Mouse (Mus musculus): ENCODE measurements around the gene Gm26938. TPM values are rescaled to one million over a fixed set of nuclear protein-coding genes. Genes with fewer than 3 reads are reported as not detected.

Gm26938 gene
- polyA plus RNA-seq, 1 experiment from 2014 or later: not detected

- 86% methylated on average over 13 of the region's 13 CpGs for WGBS
- no peak overlapping the region for H3K4me3 ChIP-seq
- H3K4me1 ChIP-seq: peaks cover 12% of the 10 kb centered on the region
- ATAC-seq (ENCODE audit: low FRiP score, low read depth): no peak
- H3K9me3 ChIP-seq: no peaks in the 10 kb centered on the region
- no peak overlapping the region for H3K9ac ChIP-seq (replicated peaks)
- H3K4me2 ChIP-seq (replicated peaks): no peak overlapping the region
- H3K27ac ChIP-seq (replicated peaks): no peak overlapping the region
- H3K27me3 ChIP-seq: peaks cover 3% of the 10 kb centered on the region; the same call in 1 of the 2 replicates
- no peaks in the 10 kb centered on the region for H3K36me3 ChIP-seq
Measured at GRCm38 (mm10) chr5:139829384-139829783, 3.2 kb upstream of the Gm26938 start.

DNA sequence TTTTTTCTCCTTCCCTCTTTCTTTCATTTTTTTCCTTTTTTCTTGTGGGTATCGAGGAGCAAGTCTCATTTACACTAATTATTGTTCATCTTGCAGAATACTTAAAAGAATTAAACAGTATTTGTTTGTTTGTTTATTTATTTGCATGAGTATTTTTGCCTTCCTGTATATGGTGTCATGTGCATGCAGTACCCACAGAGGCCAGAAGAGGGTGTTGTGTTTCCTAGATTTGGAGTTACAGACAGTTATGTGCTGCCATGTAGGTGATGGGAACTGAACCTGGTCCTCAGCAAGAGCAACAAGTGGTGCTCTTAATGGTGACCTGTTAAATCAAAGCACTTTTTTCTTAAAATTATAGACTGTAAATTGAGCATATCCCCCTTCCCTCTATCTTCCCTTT, 1.4 kb upstream of the Gm26938 start:
- Histone ChIP-seq H3K4me3 (no peak overlapping the region), H3K9me3 (no peaks in the 10 kb centered on the region), H3K27me3 (peaks cover 3% of the 10 kb centered on the region; the same call in 1 of the 2 replicates), H3K36me3 (peaks cover 13% of the 10 kb centered on the region), H3K4me2 (replicated peaks) (no peak overlapping the region), H3K27ac (replicated peaks) (no peak overlapping the region), H3K4me1 (peaks cover 12% of the 10 kb centered on the region), H3K9ac (replicated peaks) (no peak overlapping the region)
- ATAC-seq (ENCODE audit: low FRiP score, low read depth): no peak
- 96% methylated on average over 1 of the region's 1 CpGs for WGBS

- H3K27ac ChIP-seq (replicated peaks): peak overlapping the region; percentile 63
- 50% methylated on average over 11 of the region's 11 CpGs for whole genome bisulfite sequencing
- no peak for ATAC-seq (ENCODE audit: low FRiP score, low read depth)
Measured at GRCm38 (mm10) chr5:139825947-139826346, 260 bp downstream of the Gm26938 start.

DNA sequence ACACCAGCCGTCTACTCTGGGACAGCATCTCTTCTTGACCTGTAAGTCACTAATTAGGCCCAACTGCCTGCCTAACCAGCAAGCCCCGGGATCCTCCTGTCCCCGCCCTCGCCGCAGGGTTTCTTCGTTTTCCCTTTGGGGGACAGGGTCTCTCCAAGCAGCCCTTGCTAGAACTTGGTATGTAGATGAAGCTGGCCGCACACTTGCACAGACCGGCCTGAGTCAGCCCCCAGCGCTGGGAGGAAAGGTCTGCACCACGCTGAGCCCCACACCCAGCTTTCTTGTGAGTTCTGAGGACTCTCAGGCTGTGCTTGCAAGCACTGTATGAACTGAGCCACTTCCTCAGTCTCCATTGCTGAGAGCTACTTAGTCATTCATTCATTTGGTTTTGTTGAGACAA, 1.7 kb downstream of the Gm26938 start:
- no peak overlapping the region for H3K9ac ChIP-seq (replicated peaks)
- no peak overlapping the region for H3K27ac ChIP-seq (replicated peaks)
- 93% methylated on average over 10 of the region's 10 CpGs for WGBS
- no peak overlapping the region for H3K4me3 ChIP-seq
- H3K4me1 ChIP-seq: peaks cover 12% of the 10 kb centered on the region
- H3K27me3 ChIP-seq: no peaks in the 10 kb centered on the region
- H3K36me3 ChIP-seq: peaks cover 29% of the 10 kb centered on the region
- H3K9me3 ChIP-seq: no peaks in the 10 kb centered on the region
- H3K4me2 ChIP-seq (replicated peaks): no peak overlapping the region
- ATAC-seq (ENCODE audit: low FRiP score, low read depth): no peak

More at GRCm38 (mm10) chr5:139825947-139826346, 260 bp downstream of the Gm26938 start:
- H3K4me1 ChIP-seq: peaks cover 12% of the 10 kb centered on the region
- peak overlapping the region; percentile 94 for H3K4me2 ChIP-seq (replicated peaks)
- peaks cover 29% of the 10 kb centered on the region for H3K36me3 ChIP-seq
- H3K4me3 ChIP-seq: peak overlapping the region; percentile 86
- H3K9ac ChIP-seq (replicated peaks): peak overlapping the region; percentile 80
- no peaks in the 10 kb centered on the region for H3K9me3 ChIP-seq
- H3K27me3 ChIP-seq: no peaks in the 10 kb centered on the region

GRCm38 (mm10) chr5:139821466-139822459, 4.4 kb downstream of the Gm26938 start:
- no peaks in the 10 kb centered on the region for H3K9me3 ChIP-seq
- H3K9ac ChIP-seq (replicated peaks): no peak overlapping the region
- H3K4me3 ChIP-seq: no peak overlapping the region
- H3K4me1 ChIP-seq: peaks cover 12% of the 10 kb centered on the region
- WGBS: 85% methylated on average over 12 of the region's 12 CpGs
- H3K36me3 ChIP-seq: peaks cover 29% of the 10 kb centered on the region
- H3K27me3 ChIP-seq: no peaks in the 10 kb centered on the region
- no peak overlapping the region for H3K27ac ChIP-seq (replicated peaks)
- no peak overlapping the region for H3K4me2 ChIP-seq (replicated peaks)
- no peak for ATAC-seq (ENCODE audit: low FRiP score, low read depth)

DNA sequence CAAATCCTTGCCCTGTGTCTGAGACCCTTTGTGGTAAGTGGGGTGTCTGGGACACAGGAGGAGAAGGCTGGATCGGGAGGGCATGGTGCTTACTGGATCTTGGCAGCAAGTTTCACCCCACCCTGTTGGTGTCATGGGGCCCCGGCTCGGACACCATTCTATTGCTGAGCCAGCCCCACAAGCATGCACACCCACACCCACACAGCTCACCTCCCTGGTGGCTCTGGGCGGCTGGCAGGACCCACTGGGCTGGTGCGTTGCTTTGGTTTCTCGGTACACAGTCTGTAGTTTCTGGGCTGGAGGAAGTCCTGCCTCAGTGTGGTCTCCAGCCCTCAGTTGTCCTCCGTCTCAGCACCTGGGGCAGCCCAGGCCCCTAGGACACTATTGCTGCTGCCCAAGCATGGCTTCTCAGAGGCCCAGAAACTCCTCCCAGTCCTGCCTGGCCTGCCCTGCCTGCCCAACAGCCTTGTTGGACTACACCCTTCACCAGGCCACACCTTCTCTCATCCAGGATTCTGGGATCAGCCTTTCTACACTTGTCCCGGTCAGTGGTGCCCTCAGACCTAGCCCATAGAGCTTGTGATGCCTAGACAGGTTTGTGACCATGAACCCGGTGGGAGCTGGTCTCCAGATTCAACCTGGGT, 6.5 kb downstream of the Gm26938 start, which contains the start of gene Tmem184a:
Tmem184a (minus strand) TSS at position 380 of the 644 bp plus-strand sequence.
- Histone ChIP-seq H3K9me3 (no peaks in the 10 kb centered on the region), H3K27ac (replicated peaks) (no peak within 1 kb of the TSS), H3K36me3 (peaks cover 29% of the 10 kb centered on the region), H3K4me1 (no peaks in the 10 kb centered on the region), H3K4me3 (no peak within 1 kb of the TSS), H3K9ac (replicated peaks) (no peak within 1 kb of the TSS), H3K27me3 (peaks cover 9% of the 10 kb centered on the region), H3K4me2 (replicated peaks) (no peak within 1 kb of the TSS)
- no peak for ATAC-seq (ENCODE audit: low FRiP score, low read depth)
- WGBS: 84% methylated on average over 9 of the region's 9 CpGs

GRCm38 (mm10) chr5:139818801-139819200, 7.4 kb downstream of the Gm26938 start:
- Histone ChIP-seq H3K9ac (replicated peaks) (no peak overlapping the region), H3K4me2 (replicated peaks) (no peak overlapping the region), H3K4me1 (no peaks in the 10 kb centered on the region), H3K9me3 (no peaks in the 10 kb centered on the region), H3K27me3 (peaks cover 17% of the 10 kb centered on the region), H3K27ac (replicated peaks) (no peak overlapping the region), H3K4me3 (no peak overlapping the region), H3K36me3 (peaks cover 28% of the 10 kb centered on the region)
- no peak for ATAC-seq (ENCODE audit: low FRiP score, low read depth)
- 53% methylated on average over 4 of the region's 4 CpGs for WGBS

- peaks cover 25% of the 10 kb centered on the region for H3K27me3 ChIP-seq
- H3K4me3 ChIP-seq: no peak overlapping the region
- no peak overlapping the region for H3K27ac ChIP-seq (replicated peaks)
- no peak for ATAC-seq (ENCODE audit: low FRiP score, low read depth)
- no peak overlapping the region for H3K9ac ChIP-seq (replicated peaks)
- no peak overlapping the region for H3K4me2 ChIP-seq (replicated peaks)
- WGBS: 81% methylated on average over 3 of the region's 3 CpGs
- no peaks in the 10 kb centered on the region for H3K9me3 ChIP-seq
- no peaks in the 10 kb centered on the region for H3K4me1 ChIP-seq
- H3K36me3 ChIP-seq: peaks cover 21% of the 10 kb centered on the region
Measured at GRCm38 (mm10) chr5:139818056-139818455, 8.2 kb downstream of the Gm26938 start.

GRCm38 (mm10) chr5:139817292-139817691, 8.9 kb downstream of the Gm26938 start:
- Histone ChIP-seq H3K4me2 (replicated peaks) (no peak overlapping the region), H3K27ac (replicated peaks) (no peak overlapping the region), H3K9me3 (no peaks in the 10 kb centered on the region), H3K27me3 (peaks cover 30% of the 10 kb centered on the region), H3K4me3 (no peak overlapping the region), H3K4me1 (no peaks in the 10 kb centered on the region), H3K36me3 (peaks cover 13% of the 10 kb centered on the region), H3K9ac (replicated peaks) (no peak overlapping the region)
- WGBS: 6% methylated on average over 1 of the region's 1 CpGs
- no peak for ATAC-seq (ENCODE audit: low FRiP score, low read depth)

DNA sequence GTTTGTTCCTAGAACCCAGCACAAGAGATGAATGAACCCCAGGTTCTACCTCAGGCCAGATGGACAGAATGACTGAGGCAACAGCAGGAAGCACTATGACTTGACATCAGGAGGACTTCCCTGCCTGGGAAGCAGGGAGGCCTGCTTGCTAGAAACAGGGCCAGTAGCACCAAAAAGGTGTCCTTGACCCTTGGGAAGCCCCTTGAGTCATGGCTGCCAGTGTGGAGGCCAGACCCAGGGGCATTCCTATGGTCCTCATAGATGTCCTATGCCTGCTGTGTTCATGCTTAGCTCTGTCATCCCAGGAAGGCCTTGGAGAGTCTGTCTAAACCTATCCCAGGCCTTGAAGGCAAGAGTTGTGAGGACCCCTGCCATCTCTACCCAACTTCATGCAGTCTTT, 9.8 kb downstream of the Gm26938 start:
- H3K4me3 ChIP-seq: no peak overlapping the region
- no peaks in the 10 kb centered on the region for H3K9me3 ChIP-seq
- peaks cover 30% of the 10 kb centered on the region for H3K27me3 ChIP-seq
- ATAC-seq (ENCODE audit: low FRiP score, low read depth): no peak
- no peak overlapping the region for H3K9ac ChIP-seq (replicated peaks)
- no peaks in the 10 kb centered on the region for H3K4me1 ChIP-seq
- H3K4me2 ChIP-seq (replicated peaks): no peak overlapping the region
- H3K27ac ChIP-seq (replicated peaks): no peak overlapping the region
- H3K36me3 ChIP-seq: peaks cover 5% of the 10 kb centered on the region; the same call in 1 of the 2 replicates

DNA sequence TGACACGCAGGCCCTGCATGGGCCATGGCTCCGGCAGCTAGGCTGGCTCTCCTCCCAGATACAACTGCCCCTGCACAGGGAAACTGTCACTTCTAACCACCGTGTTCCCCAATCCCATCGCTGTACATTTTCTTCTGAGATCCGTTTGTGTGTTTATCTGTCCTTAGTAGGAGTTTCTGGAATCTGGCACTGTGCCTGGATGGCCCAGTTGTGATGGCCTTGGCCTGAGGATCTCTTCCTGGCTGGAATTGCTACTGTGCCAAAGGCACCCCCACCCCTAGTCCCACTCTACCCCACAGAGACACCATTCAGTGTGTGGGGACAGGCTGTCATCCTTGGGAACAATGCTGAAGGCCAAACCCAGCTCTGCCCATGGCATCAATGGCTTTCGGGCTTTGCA, 10.2 kb downstream of the Gm26938 start:
- Histone ChIP-seq H3K27ac (replicated peaks) (no peak overlapping the region), H3K4me3 (no peak overlapping the region), H3K9ac (replicated peaks) (no peak overlapping the region), H3K36me3 (no peaks in the 10 kb centered on the region), H3K9me3 (no peaks in the 10 kb centered on the region), H3K27me3 (peaks cover 30% of the 10 kb centered on the region), H3K4me2 (replicated peaks) (no peak overlapping the region), H3K4me1 (no peaks in the 10 kb centered on the region)
- 83% methylated on average over 6 of the region's 6 CpGs for WGBS
- ATAC-seq (ENCODE audit: low FRiP score, low read depth): no peak

DNA sequence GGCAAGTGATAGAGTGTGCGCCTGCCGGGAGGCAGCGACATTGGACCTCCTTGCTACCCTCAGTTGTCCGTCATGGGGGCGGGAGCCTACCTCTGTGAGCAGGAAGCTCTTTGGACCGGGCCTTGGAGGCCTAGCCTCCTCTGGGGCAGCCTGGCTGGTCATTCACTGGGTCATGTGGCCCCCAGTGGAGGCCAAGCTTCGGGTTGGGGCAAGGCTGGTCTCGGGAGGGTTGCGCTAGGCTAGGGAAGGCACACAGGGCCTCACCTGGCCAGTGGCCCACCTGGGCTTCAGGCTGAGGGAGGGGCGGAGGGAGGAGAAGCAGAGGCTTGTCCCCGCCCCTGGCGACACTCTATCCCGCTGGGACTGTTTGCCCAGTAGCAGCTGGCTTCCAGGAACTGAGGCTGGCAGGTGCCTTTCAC, 12.2 kb downstream of the Gm26938 start:
- Histone ChIP-seq H3K36me3 (no peaks in the 10 kb centered on the region), H3K4me2 (replicated peaks) (no peak overlapping the region), H3K4me1 (no peaks in the 10 kb centered on the region), H3K4me3 (no peak overlapping the region), H3K9ac (replicated peaks) (no peak overlapping the region), H3K27ac (replicated peaks) (no peak overlapping the region), H3K27me3 (peaks cover 30% of the 10 kb centered on the region), H3K9me3 (no peaks in the 10 kb centered on the region)
- WGBS: 7% methylated on average over 13 of the region's 13 CpGs
- no peak for ATAC-seq (ENCODE audit: low FRiP score, low read depth)
